Mouse (Mus musculus) midbrain, embryonic 10.5 days (tissue): ENCODE measurements around the gene Matn4. TPM values are rescaled to one million over a fixed set of nuclear protein-coding genes. Genes with fewer than 3 reads are reported as not detected.

Experiments used
- microRNA-seq: library from miRNA; unstranded; fragments of <30 nt; microRNA quantifications from one replicate; pipeline ENCODE4, GENCODE M21; 2017
- polyA plus RNA-seq: library from polyadenylated mRNA; unstranded; fragments of >200 nt; fragmentation: Nextera tagmentation; extraction: Ambion mirVana; gene quantifications from 2 replicates; pipeline ENCODE4 v1.2.1, GENCODE M21; 2016

Gene Matn4
- polyA plus RNA-seq, 1 experiment from 2014 or later: not detected

Small RNA genes within 50 kb of the gene (microRNA-seq; reads per million reads assigned to microRNA genes)
- gene Mir7678: not detected

Other genes with a start within 250 kb of the Matn4 start
- 0.06 TPM in 1 of 2 replicates, not detected in the other for gene Kcns1, start 234.0 kb downstream of the Matn4 start, polyA plus RNA-seq
- not detected in 2 replicates for gene Wfdc5, start 222.4 kb downstream of the Matn4 start, polyA plus RNA-seq
- gene Wfdc12, start 214.6 kb downstream of the Matn4 start, polyA plus RNA-seq: not detected in 2 replicates
- gene Wfdc15a, start 205.0 kb downstream of the Matn4 start, polyA plus RNA-seq: not detected in 2 replicates
- gene Wfdc15b, start 183.5 kb downstream of the Matn4 start, polyA plus RNA-seq: not detected in 2 replicates
- gene Svs2, start 166.7 kb downstream of the Matn4 start, polyA plus RNA-seq: not detected in 2 replicates
- gene Svs3b, start 148.5 kb downstream of the Matn4 start, polyA plus RNA-seq: not detected in 2 replicates
- not detected in 2 replicates for gene Svs4, start 126.7 kb downstream of the Matn4 start, polyA plus RNA-seq
- gene Svs3a, start 115.9 kb downstream of the Matn4 start, polyA plus RNA-seq: not detected in 2 replicates
- not detected in 2 replicates for gene Svs6, start 88.4 kb downstream of the Matn4 start, polyA plus RNA-seq
- not detected in 2 replicates for gene Svs5, start 72.4 kb downstream of the Matn4 start, polyA plus RNA-seq
- 0.31 TPM in 1 of 2 replicates, not detected in the other for gene Slpi, start 16.1 kb downstream of the Matn4 start, polyA plus RNA-seq
- not detected in 2 replicates for gene Rbpjl, start 2.0 kb downstream of the Matn4 start, polyA plus RNA-seq
- gene Sdc4, start 38.7 kb upstream of the Matn4 start, polyA plus RNA-seq: 16.1 and 17.4 TPM in 2 replicates
- 64.8 and 65.9 TPM in 2 replicates for gene Sys1, start 51.8 kb upstream of the Matn4 start, polyA plus RNA-seq
- gene Gm20458, start 55.8 kb upstream of the Matn4 start, polyA plus RNA-seq: 3.7 and 3.9 TPM in 2 replicates
- gene Trp53tg5, start 68.6 kb upstream of the Matn4 start, polyA plus RNA-seq: not detected in 2 replicates
- gene Dbndd2, start 80.9 kb upstream of the Matn4 start, polyA plus RNA-seq: 3.0 and 3.2 TPM in 2 replicates
- 40.1 and 44.7 TPM in 2 replicates for gene Pigt, start 92.4 kb upstream of the Matn4 start, polyA plus RNA-seq
- gene Wfdc2, start 157.3 kb upstream of the Matn4 start, polyA plus RNA-seq: 23.1 and 28.3 TPM in 2 replicates
- not detected in 2 replicates for gene Spint3, start 168.3 kb upstream of the Matn4 start, polyA plus RNA-seq
- gene Wfdc6a, start 180.3 kb upstream of the Matn4 start, polyA plus RNA-seq: not detected in 2 replicates
- not detected in 2 replicates for gene Eppin, start 188.4 kb upstream of the Matn4 start, polyA plus RNA-seq
- gene Wfdc6b, start 208.4 kb upstream of the Matn4 start, polyA plus RNA-seq: not detected in 2 replicates
- gene Wfdc8, start 208.5 kb upstream of the Matn4 start, polyA plus RNA-seq: not detected in 2 replicates
- gene Wfdc16, start 233.6 kb upstream of the Matn4 start, polyA plus RNA-seq: not detected in 2 replicates